Mouse (Mus musculus) thymus, adult 2 months (tissue): Measurements from ENCODE around the gene Rps6kl1.

ENCODE experiments used
- CTCF ChIP-seq: fragments of 200-500 bp; IDR thresholded peaks from 2 replicates; pipeline ENCODE4 v1.5.1; 2012; ENCODE audit warnings: mild to moderate bottlenecking, control low read depth, low read length, moderate library complexity, borderline replicate concordance; ENCODE audit not compliant: control insufficient read depth, poor library complexity, insufficient read depth; ENCODE audit errors: extremely low read depth
- POLR2A ChIP-seq: fragments of 200-500 bp; IDR thresholded peaks from 2 replicates; pipeline ENCODE4 v1.6.1; 2012; ENCODE audit warnings: mild to moderate bottlenecking, low read length, control low read depth, moderate library complexity; ENCODE audit not compliant: control insufficient read depth, poor library complexity, insufficient read depth; ENCODE audit errors: extremely low read depth

DNA sequence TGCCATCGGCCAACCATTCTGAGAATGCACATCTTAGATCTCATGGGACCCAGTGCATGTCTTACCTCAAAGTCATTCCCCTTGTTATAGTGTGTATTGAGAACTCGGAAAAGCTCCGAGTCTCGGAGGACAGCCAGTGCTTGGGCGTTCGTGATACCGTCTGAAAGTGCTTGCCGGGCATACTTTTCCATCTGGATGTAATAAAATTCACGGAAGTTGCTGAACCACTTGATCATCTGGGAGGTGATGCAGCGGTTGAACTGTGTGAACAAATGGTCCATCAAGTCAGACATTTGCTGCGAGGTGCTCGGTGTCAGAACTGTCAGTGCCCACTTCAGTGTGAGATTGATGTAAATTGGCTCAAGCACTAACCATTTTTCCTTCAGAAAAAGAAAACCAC, 63.2 kb downstream of the Rps6kl1 start:
- TF ChIP-seq POLR2A (no peak), CTCF (no peak)
